Mouse (Mus musculus) midbrain, postnatal 0 days (tissue): ENCODE results near the gene Wfdc9. TPM values are rescaled to one million over a fixed set of nuclear protein-coding genes. Genes with fewer than 3 reads are reported as not detected.
A peak's percentile ranks its signal among the peaks of the same experiment; 100 is the strongest.

Experiments
- ATAC-seq: fragments of 200-750 bp; cut with Nextera tagmentation; 2 replicates; pipeline ENCODE4 v1.8.0; 2017; ENCODE audit warnings: moderate number of reproducible peaks, mild to moderate bottlenecking, moderate TSS enrichment, moderate library complexity; ENCODE audit not compliant: low FRiP score
- DNase-seq: peaks from one replicate; pipeline ENCODE4 v3.0.0-alpha.2; 2015; ENCODE audit warnings: low spot score
- H3K27ac ChIP-seq: fragments of 300-500 bp; sonication (generic); 2 replicates; pipeline ENCODE4 v1.5.1; 2014; ENCODE audit warnings: low read depth, mild to moderate bottlenecking, low read length, mixed read lengths
- H3K27me3 ChIP-seq: fragments of 300-500 bp; sonication (generic); 2 replicates; pipeline ENCODE4 v1.6.1; 2014; ENCODE audit warnings: low read length, control low read depth, mixed read lengths; ENCODE audit not compliant: insufficient read depth
- H3K36me3 ChIP-seq: fragments of 300-500 bp; sonication (generic); 2 replicates; pipeline ENCODE4 v1.6.1; 2014; ENCODE audit warnings: low read length, control low read depth, mixed read lengths; ENCODE audit not compliant: insufficient read depth
- H3K4me1 ChIP-seq: fragments of 300-500 bp; sonication (generic); 2 replicates; pipeline ENCODE4 v1.6.1; 2014; ENCODE audit warnings: mild to moderate bottlenecking, control low read depth, antibody characterized with exemption, low read length, mixed read lengths; ENCODE audit not compliant: insufficient read depth
- H3K4me2 ChIP-seq: fragments of 300-500 bp; sonication (generic); 2 replicates; pipeline ENCODE4 v1.6.1; 2014; ENCODE audit warnings: low read depth, mild to moderate bottlenecking, low read length, mixed read lengths; ENCODE audit not compliant: poor library complexity, severe bottlenecking
- H3K4me3 ChIP-seq: fragments of 300-500 bp; sonication (generic); 2 replicates; pipeline ENCODE4 v1.5.1; 2014; ENCODE audit warnings: low read depth, mild to moderate bottlenecking, low read length, moderate library complexity
- H3K9ac ChIP-seq: fragments of 300-500 bp; sonication (generic); replicated peaks from 2 replicates; pipeline ENCODE4 v1.6.1; 2014; ENCODE audit warnings: mild to moderate bottlenecking, low read length, moderate library complexity, mixed read lengths; ENCODE audit not compliant: poor library complexity, severe bottlenecking
- H3K9me3 ChIP-seq: fragments of 300-500 bp; sonication (generic); 2 replicates; pipeline ENCODE4 v1.6.1; 2016; ENCODE audit warnings: low read length, control low read depth
- CTCF ChIP-seq: IDR thresholded peaks from 2 replicates; pipeline ENCODE4 v1.5.1; 2016; ENCODE audit warnings: antibody characterized with exemption, mild to moderate bottlenecking
- WGBS: fragments of 180-500 bp; shearing (Covaris S2); extraction: QIAGEN DNeasy Blood & Tissue Kit; methylation state at CpG from one replicate; pipeline ENCODE4 v1.1.7; 2014; 5-methylcytosine and 5-hydroxymethylcytosine counted together
- polyA plus RNA-seq: library from polyadenylated mRNA; unstranded; fragments of >200 nt; fragmentation: Nextera tagmentation; extraction: Ambion mirVana; gene quantifications from 2 replicates; pipeline ENCODE4 v1.2.1, GENCODE M21; 2015
- total RNA-seq: library from RNA; depleted of rRNA; stranded (reverse); fragments of >200 nt; gene quantifications from 2 replicates; pipeline ENCODE4 v1.2.3, GENCODE M21; 2014

Wfdc9 gene
- total and polyA plus RNA-seq, 2 experiments from 2014 or later = not detected

DNA sequence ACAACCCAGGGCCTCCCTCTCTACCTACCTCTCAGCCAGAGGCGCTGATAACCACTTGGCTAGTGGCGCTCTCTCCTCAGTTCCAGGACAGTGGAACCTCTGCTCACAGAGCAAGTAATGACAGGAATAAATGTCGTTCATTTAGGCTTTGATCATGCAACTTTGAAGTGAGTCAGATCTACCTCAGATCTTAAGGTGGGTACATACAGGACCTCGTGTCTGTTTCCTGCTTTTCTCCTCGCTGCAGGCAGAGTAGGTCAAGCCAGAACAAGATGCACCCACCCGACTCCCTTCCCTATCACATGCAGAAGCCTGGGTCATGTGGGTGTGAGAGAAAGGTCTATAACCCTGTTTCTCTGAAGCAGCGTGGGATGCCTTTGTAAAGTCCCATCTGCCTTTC, 17.6 kb upstream of the Wfdc9 start, which contains the start of gene Wfdc11:
Gene Wfdc11, minus strand, starts transcription at position 101 of the 400 bp plus-strand sequence.
- Histone ChIP-seq H3K4me2 (no peak within 1 kb of the TSS), H3K36me3 (no peaks in the 10 kb centered on the region), H3K9me3 (no peaks in the 10 kb centered on the region), H3K4me1 (no peaks in the 10 kb centered on the region), H3K27ac (no peak within 1 kb of the TSS), H3K9ac (no peak within 1 kb of the TSS), H3K4me3 (no peak within 1 kb of the TSS), H3K27me3 (no peaks in the 10 kb centered on the region)
- WGBS = 85% methylated on average over 7 of the region's 7 CpGs
- no peak for DNase-seq
- ATAC-seq = no peak
- TF ChIP-seq CTCF = no peak

DNA sequence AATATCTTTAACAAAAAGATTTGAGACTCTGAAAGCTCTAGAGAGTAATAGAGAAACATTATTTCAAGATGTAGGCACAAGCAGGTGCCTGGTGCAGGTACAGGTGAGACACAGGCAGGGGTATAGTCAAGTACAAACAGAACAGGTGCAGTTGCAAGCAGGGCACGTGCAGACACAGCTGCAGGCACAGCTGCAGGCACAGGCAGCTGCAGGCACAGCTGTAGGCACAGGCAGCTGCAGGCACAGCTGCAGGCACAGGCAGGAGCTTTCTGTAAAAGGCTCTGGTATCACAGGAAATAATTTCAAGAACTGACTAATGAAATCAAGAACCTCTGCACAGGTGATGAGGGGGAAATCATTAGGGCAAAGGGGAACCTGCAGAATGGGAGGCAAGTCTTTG, 14.6 kb upstream of the Wfdc9 start:
- no peaks in the 10 kb centered on the region for H3K36me3 ChIP-seq
- ATAC-seq = no peak
- no peaks in the 10 kb centered on the region for H3K27me3 ChIP-seq
- H3K27ac ChIP-seq = no peak overlapping the region
- no peaks in the 10 kb centered on the region for H3K9me3 ChIP-seq
- no peak overlapping the region for H3K4me3 ChIP-seq
- no peak for DNase-seq
- H3K4me2 ChIP-seq = no peak overlapping the region
- TF ChIP-seq CTCF = no peak
- WGBS = 44% methylated on average over 1 of the region's 1 CpGs
- no peak overlapping the region for H3K9ac ChIP-seq
- no peaks in the 10 kb centered on the region for H3K4me1 ChIP-seq

DNA sequence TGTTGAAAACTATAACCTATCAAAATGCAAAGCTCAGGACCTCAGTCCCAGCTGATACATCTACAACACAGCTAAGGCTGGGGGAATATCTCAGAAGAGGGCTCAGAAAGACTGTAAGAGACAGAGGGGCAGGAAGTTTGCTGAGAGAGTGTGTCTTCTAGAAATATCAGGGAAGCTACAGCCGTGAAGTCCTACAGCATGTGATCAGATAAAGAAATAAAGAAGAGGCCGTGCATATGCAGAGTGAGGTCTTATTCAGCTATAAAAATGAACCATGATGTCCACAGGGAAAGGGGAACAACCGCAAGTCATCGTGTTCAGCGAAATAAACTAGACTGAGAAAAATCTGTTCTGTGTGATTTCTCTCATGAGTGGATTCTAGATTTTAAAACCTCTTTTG, 13.9 kb upstream of the Wfdc9 start:
- Histone ChIP-seq H3K36me3 (no peaks in the 10 kb centered on the region), H3K27ac (no peak overlapping the region), H3K4me1 (no peaks in the 10 kb centered on the region), H3K27me3 (no peaks in the 10 kb centered on the region), H3K4me2 (no peak overlapping the region), H3K9me3 (no peaks in the 10 kb centered on the region), H3K9ac (no peak overlapping the region), H3K4me3 (no peak overlapping the region)
- no peak for TF ChIP-seq CTCF
- ATAC-seq (no peak), DNase-seq (no peak)
- WGBS = 83% methylated on average over 5 of the region's 5 CpGs

DNA sequence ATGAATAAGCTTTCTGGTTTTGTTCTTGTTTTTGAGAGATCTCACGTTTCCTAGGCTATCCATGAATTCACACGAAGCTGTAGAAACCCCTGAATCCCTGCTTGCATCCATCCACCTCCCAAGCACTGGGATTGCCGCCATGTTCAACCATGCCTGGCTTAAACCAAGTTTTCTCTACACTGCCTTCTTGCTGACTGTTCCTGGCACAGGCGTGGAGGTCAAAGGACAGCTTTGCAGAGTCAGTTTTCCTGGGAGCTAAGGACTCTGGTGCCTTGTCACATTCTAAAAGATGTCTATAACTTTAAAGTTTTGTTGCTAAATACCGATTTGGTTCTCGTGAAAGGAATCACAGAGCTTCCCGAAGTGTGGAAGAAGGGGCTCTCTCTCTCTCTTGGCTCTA, 8.5 kb upstream of the Wfdc9 start:
- DNase-seq (no peak), ATAC-seq (no peak)
- Histone ChIP-seq H3K9ac (no peak overlapping the region), H3K4me2 (no peak overlapping the region), H3K27me3 (no peaks in the 10 kb centered on the region), H3K36me3 (no peaks in the 10 kb centered on the region), H3K4me3 (no peak overlapping the region), H3K9me3 (no peaks in the 10 kb centered on the region), H3K4me1 (no peaks in the 10 kb centered on the region), H3K27ac (no peak overlapping the region)
- WGBS = 92% methylated on average over 7 of the region's 7 CpGs
- no peak for TF ChIP-seq CTCF

DNA sequence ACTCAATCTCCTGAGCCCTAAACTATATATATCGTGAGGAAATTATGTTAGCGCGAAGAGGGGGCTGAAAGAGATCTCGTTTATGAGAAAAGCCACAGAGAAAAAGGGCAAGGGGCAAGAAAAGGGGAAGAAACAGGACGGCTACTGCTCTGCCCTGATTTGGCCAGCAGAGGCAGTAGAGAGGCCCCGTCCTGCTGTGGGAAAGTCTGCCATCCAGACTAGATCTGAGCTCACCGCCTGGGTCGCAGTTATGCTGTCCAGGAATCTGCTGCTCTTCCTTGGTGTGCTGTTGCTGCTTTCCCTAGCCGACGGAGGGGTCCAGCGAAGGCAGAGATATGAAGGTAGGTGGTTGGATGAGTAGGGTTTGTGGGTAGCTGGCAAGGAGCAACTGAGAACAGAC, 525 bp downstream of the Wfdc9 start, which contains the start of gene Wfdc10:
Gene Wfdc10, plus strand, starts transcription at position 189 of the 400 bp plus-strand sequence.
- no peak within 1 kb of the TSS for H3K4me2 ChIP-seq
- no peak within 1 kb of the TSS for H3K27ac ChIP-seq
- no peaks in the 10 kb centered on the region for H3K4me1 ChIP-seq
- DNase-seq = peak; percentile 41
- H3K9ac ChIP-seq = no peak within 1 kb of the TSS
- no peak for ATAC-seq
- no peak within 1 kb of the TSS for H3K4me3 ChIP-seq
- WGBS = 18% methylated on average over 11 of the region's 11 CpGs
- peak; percentile 82 for TF ChIP-seq CTCF
- no peaks in the 10 kb centered on the region for H3K9me3 ChIP-seq
- H3K27me3 ChIP-seq = no peaks in the 10 kb centered on the region
- no peaks in the 10 kb centered on the region for H3K36me3 ChIP-seq

DNA sequence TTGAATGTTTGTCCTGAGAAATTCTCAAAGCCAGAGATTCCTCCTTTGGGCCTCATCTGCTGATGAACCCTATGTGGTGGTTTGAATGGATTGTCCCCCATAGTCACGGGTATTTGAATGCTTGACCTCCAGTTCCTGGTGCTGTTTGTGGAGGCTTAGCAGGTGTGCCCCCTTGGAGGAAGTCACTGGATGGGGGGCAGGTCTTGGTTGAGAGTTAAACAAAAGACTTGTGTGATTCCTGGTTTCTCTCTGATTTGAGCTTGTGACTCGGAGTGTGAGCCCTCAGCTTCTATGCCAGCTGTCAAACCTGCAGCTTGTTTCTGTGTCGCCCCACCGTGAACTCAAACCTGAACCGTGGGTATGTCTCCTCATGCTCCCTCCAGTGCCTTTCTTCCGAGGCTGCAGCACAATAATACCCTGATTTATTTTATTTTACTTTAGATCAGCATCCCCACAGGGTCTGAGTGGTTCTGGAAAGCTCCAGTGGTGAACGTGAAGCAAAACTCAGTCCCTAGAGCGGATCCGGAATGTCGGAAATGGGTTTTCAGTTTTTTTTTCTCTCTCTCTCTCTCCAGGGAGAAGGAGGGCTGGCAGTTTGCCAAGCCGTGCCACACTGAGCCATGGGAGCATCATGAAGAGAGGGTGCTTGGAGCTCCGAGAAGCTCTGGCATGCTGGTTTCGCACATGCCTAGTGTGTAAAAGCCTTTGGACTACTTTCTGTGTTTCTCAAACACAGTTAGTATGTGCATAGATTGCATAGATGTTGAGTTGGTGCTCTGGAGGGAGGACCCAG, 14.3 kb downstream of the Wfdc9 start:
- Histone ChIP-seq H3K4me3 (no peak overlapping the region), H3K4me1 (no peaks in the 10 kb centered on the region), H3K27me3 (no peaks in the 10 kb centered on the region), H3K9ac (no peak overlapping the region), H3K36me3 (no peaks in the 10 kb centered on the region), H3K27ac (no peak overlapping the region), H3K9me3 (no peaks in the 10 kb centered on the region; the same call in 1 of the 2 replicates), H3K4me2 (no peak overlapping the region)
- ATAC-seq (no peak), DNase-seq (peak; percentile 5)
- 66% methylated on average over 13 of the region's 13 CpGs for WGBS
- TF ChIP-seq CTCF = no peak
